Mouse (Mus musculus): ENCODE data around the gene Pacrg.

Gene Pacrg

GRCm38 (mm10) chr17:10626299-10627095, 213.6 kb downstream of the Pacrg start:
- no peak for DNase-seq (ENCODE audit: low read depth, low spot score)

- DNase-seq (ENCODE audit: low read depth, low spot score) = no peak
Observed at GRCm38 (mm10) chr17:10624699-10625424, 215.2 kb downstream of the Pacrg start.

DNA sequence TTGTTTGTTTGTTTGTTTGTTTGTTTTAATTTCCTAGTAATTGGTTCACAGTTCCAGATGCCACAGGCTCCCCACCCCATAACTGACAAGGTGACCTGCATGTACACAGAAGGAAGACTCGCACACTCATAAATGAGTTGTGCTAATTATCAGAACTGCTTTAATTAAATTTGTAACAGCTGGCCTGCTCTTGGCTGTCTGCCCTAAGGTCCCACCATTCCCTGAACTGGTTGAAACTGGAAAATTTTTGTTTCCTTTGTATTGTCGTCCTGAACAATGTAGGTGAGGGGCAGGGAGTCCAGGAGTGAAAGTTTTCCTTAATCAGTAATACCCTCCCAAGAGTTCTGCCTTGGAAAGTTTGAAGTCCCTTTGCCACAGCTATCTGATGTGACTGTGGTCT, 219.5 kb downstream of the Pacrg start:
- no peak for DNase-seq (ENCODE audit: low read depth, low spot score)

- no peak for DNase-seq (ENCODE audit: low read depth, low spot score)
Observed at GRCm38 (mm10) chr17:10619881-10620280, 220.2 kb downstream of the Pacrg start.

DNA sequence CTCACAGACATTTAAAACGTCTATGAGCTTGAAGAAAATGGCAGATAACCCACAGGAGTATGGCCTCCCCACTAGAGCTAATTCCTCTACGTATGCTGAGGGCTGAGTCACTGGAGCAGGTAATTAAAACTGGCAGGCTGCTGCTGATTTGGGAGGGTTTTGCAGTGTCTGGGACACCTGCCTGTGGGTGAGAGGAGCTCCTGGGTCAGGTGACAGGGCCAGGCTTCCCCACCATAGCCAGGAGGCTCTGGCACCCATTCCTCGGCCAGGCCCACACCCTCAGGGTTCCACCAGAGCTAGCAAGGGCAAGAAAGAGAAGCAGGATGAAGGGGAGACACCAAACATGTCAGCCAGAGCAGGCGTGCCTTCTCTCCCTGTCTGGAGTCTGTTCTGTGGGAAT, 222.5 kb downstream of the Pacrg start:
- DNase-seq (ENCODE audit: low read depth, low spot score) = no peak

GRCm38 (mm10) chr17:10615611-10616010, 224.5 kb downstream of the Pacrg start:
- DNase-seq (ENCODE audit: low read depth, low spot score) = no peak

GRCm38 (mm10) chr17:10614696-10615095, 225.4 kb downstream of the Pacrg start:
- no peak for DNase-seq (ENCODE audit: low read depth, low spot score)

- DNase-seq (ENCODE audit: low read depth, low spot score) = no peak
Observed at GRCm38 (mm10) chr17:10611626-10612025, 228.5 kb downstream of the Pacrg start.

DNA sequence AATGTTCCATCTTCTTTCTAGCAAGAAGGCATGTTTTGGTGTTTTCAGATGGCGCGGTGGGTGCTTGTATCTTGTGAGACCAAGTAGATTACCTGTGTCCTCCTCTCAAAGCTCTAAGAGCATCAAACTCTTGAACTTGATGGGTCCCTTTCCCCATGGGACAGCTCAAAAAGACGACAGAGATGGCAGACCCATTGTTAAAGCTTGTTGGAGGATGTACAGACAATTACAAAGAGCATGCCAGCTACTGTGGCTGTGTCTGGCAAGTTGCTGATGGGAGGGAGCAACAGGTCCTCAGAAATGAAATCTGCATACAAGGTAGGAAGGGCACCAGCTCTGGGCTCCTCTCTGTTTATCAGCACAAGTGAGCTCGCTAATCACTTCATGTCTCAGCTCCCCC, 232.0 kb downstream of the Pacrg start:
- DNase-seq (ENCODE audit: low read depth, low spot score) = no peak

GRCm38 (mm10) chr17:10606090-10606489, 234.0 kb downstream of the Pacrg start:
- no peak for DNase-seq (ENCODE audit: low read depth, low spot score)

DNA sequence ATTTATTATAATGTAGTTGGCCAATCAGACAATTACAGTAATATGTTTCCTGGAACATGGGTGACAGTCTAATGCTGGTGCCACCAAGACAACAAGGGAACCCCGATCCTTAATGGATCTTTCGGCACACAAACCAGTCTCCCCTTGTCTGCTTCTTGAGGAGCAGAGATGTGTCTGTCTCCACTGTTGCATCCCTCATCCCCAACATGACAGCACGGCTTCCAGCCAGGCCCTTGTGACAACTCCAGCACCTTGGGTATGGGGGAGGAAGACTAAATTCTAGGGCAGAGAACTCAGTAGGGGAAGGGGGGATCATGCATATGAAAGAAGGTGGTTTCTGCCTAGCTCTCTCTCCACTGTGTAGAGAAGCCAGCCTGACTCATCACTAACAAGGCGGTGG, 242.4 kb downstream of the Pacrg start:
- DNase-seq (ENCODE audit: low read depth, low spot score) = no peak

- no peak for DNase-seq (ENCODE audit: low read depth, low spot score)
Observed at GRCm38 (mm10) chr17:10589604-10590003, 250.5 kb downstream of the Pacrg start.

DNA sequence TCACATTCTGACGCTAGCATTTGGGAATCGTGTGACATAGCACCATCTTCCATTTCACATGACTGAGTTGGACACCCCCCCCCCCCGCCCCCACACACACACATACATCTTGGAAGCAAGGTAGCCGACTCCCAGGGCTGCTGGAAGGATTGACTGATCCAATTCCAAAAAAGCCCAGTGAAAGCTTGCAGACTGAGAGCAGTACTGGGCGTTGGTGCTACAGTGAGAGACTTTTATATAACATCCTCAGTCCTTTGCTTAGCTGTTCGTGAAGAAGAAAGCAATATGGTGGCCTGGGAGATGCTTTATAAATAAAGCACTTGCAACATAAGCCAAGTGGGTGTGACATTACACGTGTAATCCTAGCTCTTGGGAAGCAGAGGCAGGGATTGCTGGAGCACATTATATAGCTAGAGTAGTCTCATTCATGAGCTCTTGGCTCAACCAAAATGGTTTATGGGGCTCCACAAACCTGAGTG, 251.2 kb downstream of the Pacrg start:
- no peak for DNase-seq (ENCODE audit: low read depth, low spot score)

GRCm38 (mm10) chr17:10583301-10583700, 256.8 kb downstream of the Pacrg start:
- no peak for DNase-seq (ENCODE audit: low read depth, low spot score)

DNA sequence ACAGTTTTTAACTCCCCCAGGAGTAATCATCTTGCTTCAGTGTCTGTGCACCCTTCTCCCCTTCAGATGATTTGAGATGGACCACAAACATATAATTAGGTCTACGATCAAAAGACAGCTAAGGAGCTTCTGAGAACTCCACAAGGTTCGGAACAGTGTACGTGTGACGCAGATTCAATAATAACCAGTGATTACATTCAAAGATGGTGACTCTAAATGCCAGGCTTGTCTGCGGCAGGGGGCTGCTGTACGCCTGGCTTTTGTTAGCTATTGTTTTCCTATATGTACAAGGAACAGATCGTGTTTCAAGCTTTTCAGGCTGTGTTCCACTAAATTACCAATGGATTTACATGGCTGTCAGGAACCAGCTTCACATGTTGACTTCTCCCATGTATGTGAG, 264.8 kb downstream of the Pacrg start:
- no peak for DNase-seq (ENCODE audit: low read depth, low spot score)

- DNase-seq (ENCODE audit: low read depth, low spot score) = no peak
Observed at GRCm38 (mm10) chr17:10572436-10572835, 267.7 kb downstream of the Pacrg start.

DNA sequence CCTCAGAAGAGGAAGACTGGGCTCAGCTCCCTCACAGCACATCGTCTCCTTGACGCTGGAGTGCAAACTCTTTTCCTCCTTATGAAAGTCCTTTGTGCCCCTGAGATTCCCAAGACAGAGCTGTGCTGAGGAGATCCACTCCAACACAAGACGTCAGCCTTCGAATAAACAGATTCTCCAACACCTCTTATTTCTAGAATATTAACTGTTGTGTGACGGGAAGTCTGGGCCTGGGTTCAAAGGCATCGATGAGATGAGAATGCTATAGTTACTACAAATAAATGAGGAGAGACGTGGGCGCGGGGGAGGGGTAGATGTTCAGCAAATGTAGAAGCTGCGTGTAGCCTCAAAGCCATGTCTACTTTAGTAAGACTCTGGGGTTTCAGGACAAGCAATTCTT, 270.8 kb downstream of the Pacrg start:
- DNase-seq (ENCODE audit: low read depth, low spot score) = no peak

DNA sequence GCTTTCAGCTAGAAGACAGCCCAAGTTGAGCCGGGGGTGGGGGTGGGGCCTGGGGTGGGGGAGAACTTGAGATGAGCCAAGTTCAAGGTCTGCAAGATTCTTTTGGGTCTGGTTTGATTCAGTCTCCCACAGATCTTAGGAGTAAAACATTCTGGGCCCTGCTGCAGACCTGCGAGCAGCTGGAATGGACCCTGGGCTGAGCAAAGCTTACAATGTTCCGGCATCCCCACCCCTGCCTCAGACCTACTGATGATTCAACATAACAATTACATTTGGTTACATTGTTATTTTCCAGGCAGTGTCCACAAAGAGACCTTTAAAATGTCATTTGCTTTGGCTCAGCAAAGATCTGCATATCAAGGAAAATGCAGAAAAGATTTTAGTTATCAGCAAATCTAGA, 272.7 kb downstream of the Pacrg start:
- no peak for DNase-seq (ENCODE audit: low read depth, low spot score)

- no peak for DNase-seq (ENCODE audit: low read depth, low spot score)
Observed at GRCm38 (mm10) chr17:10564191-10564590, 275.9 kb downstream of the Pacrg start.

DNA sequence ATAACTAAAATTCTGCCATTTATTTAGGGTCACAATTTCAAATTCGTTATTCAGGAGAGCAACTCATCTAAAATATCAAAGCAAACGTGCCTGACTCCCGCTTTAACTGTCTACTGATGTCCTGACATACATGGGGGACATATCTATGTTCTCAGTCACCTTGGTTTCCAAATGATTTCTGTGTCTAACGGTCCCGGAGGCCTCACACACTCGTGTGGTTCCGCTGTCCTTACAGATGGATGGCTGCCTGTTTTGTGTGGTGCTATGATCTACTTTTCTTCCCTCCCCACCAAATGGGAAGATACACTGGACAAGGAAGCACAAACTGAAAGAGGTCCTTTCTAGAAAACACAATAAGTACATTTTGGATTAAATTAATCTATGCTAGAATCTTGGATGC, 277.2 kb downstream of the Pacrg start:
- DNase-seq (ENCODE audit: low read depth, low spot score) = no peak

DNA sequence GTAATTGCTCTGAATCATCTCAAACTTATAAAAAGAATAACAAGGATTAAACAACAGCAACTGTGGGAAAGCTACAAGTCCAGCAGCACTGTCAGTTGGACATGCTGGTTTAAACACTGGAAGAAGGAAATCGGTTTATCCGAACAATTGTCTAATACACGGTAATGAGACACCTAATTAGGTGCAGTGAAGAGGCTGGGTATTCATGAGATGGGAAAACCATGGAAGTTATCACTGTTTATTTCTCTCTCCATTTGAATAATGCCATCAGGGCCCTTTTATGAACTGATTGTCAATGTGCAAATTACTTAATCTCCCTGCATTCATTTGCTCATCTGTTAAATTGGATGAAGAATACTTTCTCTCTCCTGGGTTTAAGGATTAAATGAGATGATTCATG, 280.1 kb downstream of the Pacrg start:
- no peak for DNase-seq (ENCODE audit: low read depth, low spot score)

DNA sequence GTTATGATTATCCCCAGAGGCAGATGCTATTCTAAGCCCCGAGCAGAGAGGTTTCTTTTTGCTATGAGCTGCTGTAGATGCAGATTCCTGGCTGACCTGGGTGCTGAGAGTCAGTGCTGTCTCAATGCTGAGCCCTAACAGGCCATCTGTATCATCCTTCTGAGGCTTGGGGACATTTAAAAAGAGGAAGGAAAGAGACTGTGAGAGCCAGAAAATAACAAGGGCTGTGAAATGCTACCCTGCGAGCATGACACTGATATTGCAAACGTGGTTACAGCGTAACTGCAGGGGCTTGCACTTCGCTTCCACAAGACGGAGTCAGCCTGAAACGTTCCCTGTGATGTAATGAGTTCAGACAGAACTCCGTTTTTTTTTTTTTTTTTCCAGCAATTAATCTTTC, 281.4 kb downstream of the Pacrg start:
- no peak for DNase-seq (ENCODE audit: low read depth, low spot score)

Data from retina, adult 2 months (tissue).